Mouse (Mus musculus): Measurements from ENCODE around the gene Rgs2.

Rgs2 gene

DNA sequence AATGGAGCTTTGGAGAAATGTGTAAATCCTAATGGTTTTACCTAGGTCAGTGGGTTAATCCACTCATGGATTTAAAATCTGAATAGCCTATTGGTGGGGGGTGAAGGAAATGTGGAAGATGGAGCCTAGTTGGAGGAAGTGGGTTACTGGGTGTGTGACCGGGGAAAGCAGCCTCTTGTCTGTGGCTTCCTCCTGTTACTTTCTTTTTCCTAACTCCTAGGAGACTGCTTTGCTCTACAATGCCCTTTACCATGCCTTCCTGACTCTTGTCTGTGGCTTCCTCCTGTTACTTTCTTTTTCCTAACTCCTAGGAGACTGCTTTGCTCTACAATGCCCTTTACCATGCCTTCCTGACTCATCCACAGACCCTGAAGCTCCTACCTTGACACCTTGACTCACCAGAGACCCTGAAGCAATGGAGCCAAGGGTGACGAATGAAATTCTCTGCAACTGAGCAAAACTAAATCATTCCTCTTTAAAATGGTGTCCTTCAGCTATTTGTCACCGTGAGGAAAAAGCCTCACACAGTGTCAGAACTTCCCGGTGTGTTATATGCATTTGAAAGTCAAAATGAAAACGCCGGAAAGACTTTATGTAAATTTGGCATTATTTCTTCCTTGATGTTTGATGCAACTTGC, 18.9 kb downstream of the Rgs2 start:
- DNase-seq (ENCODE audit: low spot score in 2 of 2): no peak

GRCm38 (mm10) chr1:143982765-143983312, 21.1 kb downstream of the Rgs2 start:
- no peak for DNase-seq (ENCODE audit: low spot score in 2 of 2)

DNA sequence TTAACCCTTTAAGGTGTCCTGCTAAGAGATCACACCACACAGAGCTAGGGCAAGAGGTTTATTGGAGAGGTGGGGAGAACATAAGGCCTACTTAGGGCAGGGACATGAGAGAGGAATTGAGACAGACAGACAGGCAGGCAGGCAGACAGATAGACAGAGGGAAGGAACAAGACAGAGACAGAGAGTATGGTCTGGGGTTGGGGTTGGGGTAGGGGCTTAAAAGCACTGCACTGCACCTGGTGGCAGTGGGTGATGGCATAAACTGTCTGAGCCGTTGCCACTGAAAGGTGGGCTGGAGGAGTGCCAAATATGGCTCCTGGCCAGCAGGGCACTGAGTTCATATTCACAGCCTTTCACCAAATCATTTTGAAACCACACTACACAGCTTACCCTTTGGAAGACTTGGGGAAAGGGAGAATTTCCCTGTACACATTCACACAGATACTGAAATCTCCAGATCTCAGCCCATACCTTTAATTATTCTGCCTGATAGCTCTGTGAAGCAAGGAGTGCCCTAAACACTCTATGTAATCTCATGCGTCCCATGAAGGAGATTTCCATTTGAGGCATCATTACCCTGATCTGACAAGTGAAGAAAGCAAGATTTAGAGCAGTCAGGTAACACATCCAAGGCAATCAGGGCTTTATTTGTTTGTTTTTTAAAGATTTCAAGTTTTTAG, 21.7 kb downstream of the Rgs2 start:
- DNase-seq (ENCODE audit: low spot score in 2 of 2): no peak

DNA sequence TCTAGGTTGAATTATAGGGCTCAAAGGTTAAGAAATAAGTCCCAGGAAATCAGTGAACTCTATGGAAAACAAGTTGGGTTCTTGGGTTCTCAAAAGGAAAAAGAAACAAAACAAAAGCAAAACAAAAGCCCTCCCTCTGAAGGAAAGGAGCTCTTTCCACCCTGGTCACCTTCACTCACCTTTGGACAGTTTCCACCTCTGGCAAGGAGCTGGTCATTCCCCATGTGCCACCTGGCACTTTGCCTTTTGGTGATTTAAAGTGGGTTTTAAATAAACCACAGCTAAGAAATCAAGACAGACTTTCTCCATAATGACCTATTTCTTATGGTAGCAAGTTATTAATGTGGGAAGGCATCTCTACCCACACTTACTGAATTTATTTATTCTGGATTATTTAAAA, 23.1 kb downstream of the Rgs2 start:
- DNase-seq (ENCODE audit: low spot score in 2 of 2): no peak

DNA sequence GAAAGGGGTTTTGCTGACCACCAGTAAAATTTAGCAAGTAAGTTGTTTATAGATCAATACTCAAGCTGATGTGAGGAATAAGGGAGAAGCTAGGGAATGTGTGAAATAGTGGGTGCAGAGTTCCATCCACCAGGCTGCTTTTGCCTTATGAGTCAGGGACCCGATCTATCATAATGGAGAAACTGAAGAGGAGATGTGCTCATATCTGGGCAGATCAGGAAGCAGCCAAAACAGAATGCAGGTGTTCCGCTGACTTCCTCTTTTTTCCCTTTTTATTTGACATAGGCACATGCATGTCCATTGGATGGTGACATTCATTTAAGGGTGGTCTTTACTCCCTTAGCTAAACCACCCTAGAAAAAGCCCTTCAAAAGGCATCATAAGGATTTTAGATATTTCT, 29.3 kb downstream of the Rgs2 start:
- no peak for DNase-seq (ENCODE audit: low spot score in 2 of 2)

DNA sequence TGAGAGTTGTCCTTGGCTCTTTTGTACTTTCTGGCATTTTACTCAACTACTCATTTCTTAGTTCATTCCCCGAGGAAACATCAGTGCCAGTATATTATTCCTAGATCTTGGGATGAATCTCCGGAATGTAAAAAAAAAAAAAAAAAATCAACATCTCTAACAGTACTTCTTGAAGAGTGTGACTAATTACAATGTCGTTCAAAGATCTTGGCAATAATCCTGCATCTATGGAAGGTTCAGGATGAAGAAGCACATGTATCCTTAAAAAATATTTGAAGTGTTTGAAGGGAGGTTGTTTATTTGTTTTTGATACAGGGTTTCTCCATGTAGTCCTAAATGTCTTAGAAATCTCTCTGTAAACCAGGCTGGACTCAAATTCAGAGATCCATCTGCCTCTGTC, 41.7 kb downstream of the Rgs2 start:
- DNase-seq (ENCODE audit: low spot score in 2 of 2): no peak

DNA sequence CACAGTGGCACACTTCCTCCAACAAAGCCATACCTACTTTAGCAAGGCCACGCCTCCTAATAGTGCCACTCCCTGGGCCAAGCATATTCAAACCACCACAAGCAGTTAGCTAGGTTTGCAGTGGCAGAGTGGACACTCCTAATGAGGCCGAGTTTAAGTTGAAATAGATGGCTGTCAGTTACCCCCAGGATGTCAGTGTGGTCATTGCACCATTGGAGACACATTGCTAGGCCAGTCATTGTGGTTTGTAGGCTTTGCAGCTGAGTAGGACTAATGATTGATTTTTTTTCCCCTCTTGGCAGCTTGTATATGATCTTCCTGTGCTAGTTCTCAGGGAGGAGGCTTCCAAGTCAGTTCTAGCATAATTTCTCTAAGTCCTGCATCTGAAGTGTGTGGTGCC, 43.6 kb downstream of the Rgs2 start:
- no peak for DNase-seq (ENCODE audit: low spot score in 2 of 2)

DNA sequence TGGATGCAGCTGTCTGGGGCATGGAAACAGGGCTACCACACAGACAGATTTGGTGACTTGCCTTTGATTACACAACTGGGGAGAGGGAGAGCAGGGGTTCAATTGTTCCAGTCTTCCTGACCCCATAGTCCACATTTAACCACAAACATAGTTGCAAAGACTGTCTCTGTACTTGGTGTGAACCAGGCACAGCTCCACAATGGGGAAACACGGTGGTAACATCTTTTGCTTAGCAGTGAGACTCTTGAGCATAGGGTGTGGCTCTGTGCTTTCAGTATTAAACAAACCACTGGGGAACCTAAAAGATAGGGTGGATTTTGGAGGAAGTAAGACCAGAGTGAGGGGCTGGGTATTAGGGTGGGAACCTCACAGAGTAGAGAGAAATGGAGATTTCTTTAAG, 47.9 kb downstream of the Rgs2 start:
- no peak for DNase-seq (ENCODE audit: low spot score in 2 of 2)

DNA sequence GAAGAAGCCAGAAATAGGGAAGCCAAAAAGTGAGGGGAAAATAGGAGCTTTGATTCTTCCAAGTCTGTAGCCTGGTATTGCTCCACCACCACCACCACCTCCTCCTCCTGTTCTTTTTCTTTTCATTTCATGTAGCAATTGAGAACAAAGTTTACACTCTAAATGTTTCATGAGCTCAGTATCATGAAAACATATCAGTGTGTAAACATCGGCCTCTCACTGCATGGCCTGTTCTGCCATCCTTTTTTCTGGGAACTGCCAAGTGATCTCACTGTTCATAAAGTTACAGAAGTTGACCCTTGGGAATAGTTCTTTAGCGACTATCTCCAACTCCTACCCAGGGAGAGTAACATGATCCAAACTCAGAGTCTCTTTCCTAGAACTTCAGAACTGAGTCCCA, 51.1 kb downstream of the Rgs2 start:
- DNase-seq (ENCODE audit: low spot score in 2 of 2): no peak

All from heart, adult 9 months (tissue).